Comparison of ENCODE assay signal across 8 mouse cellular contexts in the genomic region with DNA sequence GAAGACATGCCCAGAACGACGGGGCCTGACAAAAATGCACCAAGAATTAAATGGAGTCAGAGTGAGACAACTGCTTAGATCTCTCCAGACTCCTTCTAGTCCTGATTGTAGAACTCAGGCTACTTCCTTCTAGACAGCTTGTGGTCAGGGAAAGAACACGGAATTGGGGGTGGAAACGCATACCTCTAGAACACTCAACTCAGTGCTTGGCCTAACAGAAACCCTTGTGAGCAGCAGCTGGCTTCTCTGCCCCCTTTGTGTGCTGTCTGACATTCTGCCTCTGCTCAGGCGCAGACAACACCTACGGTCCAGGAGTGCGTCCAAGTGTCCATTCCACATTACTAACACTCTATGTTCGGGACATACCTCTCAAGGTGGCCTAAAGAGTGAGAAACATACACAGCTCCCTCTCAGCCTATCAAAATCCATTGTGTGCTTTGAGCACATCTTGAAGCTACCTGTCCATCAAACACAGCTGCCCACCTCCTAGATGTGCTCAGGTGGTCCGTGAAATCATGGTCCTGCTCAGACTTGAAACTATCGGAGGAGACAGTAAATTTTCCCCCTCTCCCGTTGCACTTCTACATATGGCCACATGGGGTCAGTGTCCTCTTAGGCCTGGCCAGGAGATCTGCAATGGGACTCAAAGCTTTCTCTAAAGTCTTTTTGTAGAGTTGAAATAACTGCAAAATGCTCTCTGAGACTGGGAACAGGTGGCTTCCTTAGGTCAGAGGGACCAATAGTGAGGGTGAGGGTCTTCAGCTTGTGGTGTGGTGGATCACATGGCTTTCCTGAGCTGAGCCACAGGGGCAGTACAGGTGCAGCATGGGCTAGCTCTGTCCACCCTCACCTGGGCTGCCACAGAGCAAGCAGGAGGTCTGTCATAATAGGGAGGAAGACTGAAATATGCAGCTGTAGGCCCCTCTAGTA. TPM values are rescaled to one million over a fixed set of nuclear protein-coding genes. Genes with fewer than 3 reads are reported as not detected.
DNase-seq lines count a peak whose midpoint lies in the region; ATAC-seq and TF ChIP-seq lines count a peak whose summit lies in the region.

No protein-coding gene starts in this region.

- peak; percentile 77 to 78 for ATAC-seq in hematopoietic stem cell, adult 5-6 weeks (replicated peaks in 1 of 2; ENCODE audit: insufficient read depth in 1 of 2, low FRiP score in 2 of 2, low TSS enrichment in 1 of 2, low read depth in 1 of 2, poor library complexity in 2 of 2, severe bottlenecking in 2 of 2)

- H3K27ac ChIP-seq in ES-E14 (ENCODE audit: insufficient read depth, low read depth, low read length, poor library complexity, severe bottlenecking), result no peak overlapping the region

- in situ Hi-C loops in ES-E14 (cut with MboI; ENCODE audit: low sequenced_read_pairs in 2 of 2, unreplicated experiment in 2 of 2), result loop anchor here (5.0 to 10.0 kb wide), 2 partner anchors 333 to 341 kb away; no protein-coding TSS in a partner anchor

- no peaks in the 10 kb centered on the region for H3K9me3 ChIP-seq in ES-E14 (ENCODE audit: control insufficient read depth, insufficient read depth, low read depth, low read length)

- H3K4me3 ChIP-seq in ES-E14 (ENCODE audit: insufficient read depth in 1 of 2, low read depth in 1 of 2, low read length in 2 of 2, poor library complexity in 1 of 2, severe bottlenecking in 1 of 2), result no peak overlapping the region

- no peak overlapping the region for H3K9ac ChIP-seq in ES-E14 (ENCODE audit: insufficient read depth, low read depth, low read length, poor library complexity, severe bottlenecking)

- no peaks in the 10 kb centered on the region for H3K36me3 ChIP-seq in ES-E14 (ENCODE audit: control insufficient read depth, insufficient read depth, low read length, poor library complexity, severe bottlenecking)

- DNase-seq in ES-E14 (ENCODE audit: low read depth, low spot score), result peak; percentile 33
- peak; percentile 83 for DNase-seq in brain, embryonic 14.5 days (ENCODE audit: low read depth)
- peak; percentile 40 for DNase-seq in fibroblast of lung, adult 2 months (ENCODE audit: low read depth)
- peak; percentile 52 to 74 for DNase-seq in layer of hippocampus, postnatal 25 days (ENCODE audit: extremely low spot score in 1 of 2, low spot score in 1 of 2)
- DNase-seq in lung, postnatal 25 days (ENCODE audit: low spot score), result peak; percentile 66
- peak; percentile 39 for DNase-seq in retina, adult 2 months (ENCODE audit: low read depth, low spot score)
- peak; percentile 67 for DNase-seq in thymus, postnatal 25 days

- peak; percentile 93 for TF ChIP-seq CTCF in brain, embryonic 14.5 days (IDR thresholded peaks at IDR 0.05; ENCODE audit: borderline replicate concordance, extremely low read depth, insufficient read depth, insufficient read length)

- H3K4me1 ChIP-seq in ES-E14 (ENCODE audit: control insufficient read depth in 2 of 2, insufficient read depth in 2 of 2, low read length in 2 of 2, poor library complexity in 1 of 2), result no peaks in the 10 kb centered on the region

- TF ChIP-seq POLR2A in brain, embryonic 14.5 days (IDR thresholded peaks at IDR 0.05; ENCODE audit: borderline replicate concordance, extremely low read depth, insufficient read depth, insufficient read length, poor library complexity, severe bottlenecking), result no peak

TF ChIP-seq in ES-E14, 5 proteins besides CTCF, POLR2A, EP300 and RAD21:
- TF ChIP-seq ZNF384 (IDR thresholded peaks at IDR 0.05; ENCODE audit: low read depth, low read length), result no peak
- TF ChIP-seq CHD2 (IDR thresholded peaks at IDR 0.05; ENCODE audit: low read depth, low read length), result no peak
- TF ChIP-seq MAFK (IDR thresholded peaks at IDR 0.05; ENCODE audit: insufficient read depth, low read depth, low read length), result no peak
- TF ChIP-seq ZC3H11A (IDR thresholded peaks at IDR 0.05; ENCODE audit: borderline replicate concordance, low read depth, low read length), result peak; percentile 98

RNA-seq across cellular contexts. Expression of a gene that starts 22.9 kb away (rescaled TPM):
- 20.1 and 22.2 TPM in 2 replicates for total RNA-seq in ES-E14 (2012; rRNA removed)
- 31.1 and 44.4 TPM in 2 replicates for polyA plus RNA-seq in brain, embryonic 14.5 days (2012; rRNA removed)
- total RNA-seq in hematopoietic stem cell, adult 5-6 weeks (2017), result 41.6 and 43.4 TPM in 2 replicates
- 10 to 100 TPM; 69.8 to 75.6 TPM for total RNA-seq in layer of hippocampus, postnatal 25 days (2021)

Comparison
In these comparisons a context has a peak if more than half of its experiments do, and no peak if none do; other contexts are left out.
1. DNase-seq: peak in every context shown above with its lines; median percentile 83 in brain, embryonic 14.5 days; 67 in thymus, postnatal 25 days; 66 in lung, postnatal 25 days; 63 in layer of hippocampus, postnatal 25 days; 40 in fibroblast of lung, adult 2 months; 39 in retina, adult 2 months; 33 in ES-E14.